Mouse (Mus musculus): Measurements from ENCODE around the gene Bst2.
A peak's percentile ranks its signal among the peaks of the same experiment; 100 is the strongest.

Gene Bst2

DNA sequence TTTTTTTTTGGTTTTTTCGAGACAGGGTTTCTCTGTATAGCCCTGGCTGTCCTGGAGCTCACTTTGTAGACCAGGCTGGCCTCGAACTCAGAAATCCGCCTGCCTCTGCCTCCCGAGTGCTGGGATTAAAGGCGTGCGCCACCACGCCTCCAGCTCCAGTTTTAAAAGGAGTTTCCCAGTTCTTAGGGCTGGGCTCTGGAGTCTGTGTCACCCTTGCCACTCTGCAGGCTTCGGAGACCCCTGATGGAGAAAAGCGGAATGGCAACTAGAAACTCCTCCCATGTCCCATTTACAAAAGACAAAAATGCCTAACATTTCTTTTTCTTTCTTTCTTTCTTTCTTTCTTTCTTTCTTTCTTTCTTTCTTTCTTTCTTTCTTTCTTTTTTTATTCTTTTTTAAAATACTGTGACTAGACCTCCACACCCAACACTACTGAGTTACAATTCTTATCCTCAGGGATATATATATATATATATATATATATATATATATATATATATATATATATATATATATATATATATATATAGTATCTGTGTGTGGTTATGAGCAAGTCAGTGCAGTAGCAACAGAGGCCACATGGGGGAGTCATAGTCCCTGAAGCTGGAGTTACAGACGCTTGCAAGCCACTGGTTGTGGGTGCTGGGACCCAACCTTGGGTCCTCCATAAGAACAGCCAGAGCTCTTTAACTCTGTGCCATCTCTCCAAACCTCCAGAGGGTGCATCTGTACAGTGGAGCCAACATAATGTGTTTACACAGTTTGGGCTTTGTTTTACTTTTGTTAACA, 18.0 kb downstream of the Bst2 start:
- peak; percentile 67 for DNase-seq (ENCODE audit: low spot score)

DNA sequence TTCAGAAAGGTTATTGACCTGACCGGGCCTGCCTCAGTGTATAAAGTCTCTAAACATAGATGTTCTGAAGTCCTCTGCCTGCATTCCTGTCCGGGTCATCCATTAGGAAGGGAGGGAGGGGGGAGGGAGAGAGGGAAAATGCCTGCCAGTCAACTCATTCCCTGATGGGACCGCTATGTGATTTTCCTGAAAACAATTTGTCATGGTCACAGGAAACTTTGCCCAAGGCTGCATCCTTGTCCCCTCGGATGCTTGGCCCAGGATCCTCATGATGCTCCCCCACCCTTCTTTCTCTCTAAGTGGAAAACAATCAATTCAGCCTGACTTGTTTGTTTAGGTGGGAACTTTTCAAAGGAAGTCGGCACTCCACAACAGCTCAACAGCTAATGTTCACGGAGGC, 20.5 kb downstream of the Bst2 start:
- DNase-seq (ENCODE audit: low spot score): no peak

DNA sequence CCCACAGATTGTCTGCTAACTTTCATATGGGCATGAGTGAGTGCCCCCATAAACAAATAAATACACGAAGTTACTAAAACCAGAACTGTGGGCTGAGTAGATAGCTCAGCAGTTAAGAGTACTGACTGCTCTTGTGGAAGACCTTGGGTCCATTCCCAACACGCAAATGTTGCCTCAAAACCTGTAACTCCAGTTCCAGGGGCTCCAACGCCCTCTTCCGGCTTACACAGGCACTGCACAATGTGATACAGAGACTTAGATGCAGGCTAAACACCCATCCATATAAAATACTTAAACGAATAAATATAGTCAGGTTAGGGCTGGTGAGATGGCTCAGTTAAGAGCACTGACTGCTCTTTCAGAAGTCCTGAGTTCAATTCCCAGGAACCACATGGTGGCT, 22.2 kb downstream of the Bst2 start:
- DNase-seq (ENCODE audit: low spot score): no peak

DNA sequence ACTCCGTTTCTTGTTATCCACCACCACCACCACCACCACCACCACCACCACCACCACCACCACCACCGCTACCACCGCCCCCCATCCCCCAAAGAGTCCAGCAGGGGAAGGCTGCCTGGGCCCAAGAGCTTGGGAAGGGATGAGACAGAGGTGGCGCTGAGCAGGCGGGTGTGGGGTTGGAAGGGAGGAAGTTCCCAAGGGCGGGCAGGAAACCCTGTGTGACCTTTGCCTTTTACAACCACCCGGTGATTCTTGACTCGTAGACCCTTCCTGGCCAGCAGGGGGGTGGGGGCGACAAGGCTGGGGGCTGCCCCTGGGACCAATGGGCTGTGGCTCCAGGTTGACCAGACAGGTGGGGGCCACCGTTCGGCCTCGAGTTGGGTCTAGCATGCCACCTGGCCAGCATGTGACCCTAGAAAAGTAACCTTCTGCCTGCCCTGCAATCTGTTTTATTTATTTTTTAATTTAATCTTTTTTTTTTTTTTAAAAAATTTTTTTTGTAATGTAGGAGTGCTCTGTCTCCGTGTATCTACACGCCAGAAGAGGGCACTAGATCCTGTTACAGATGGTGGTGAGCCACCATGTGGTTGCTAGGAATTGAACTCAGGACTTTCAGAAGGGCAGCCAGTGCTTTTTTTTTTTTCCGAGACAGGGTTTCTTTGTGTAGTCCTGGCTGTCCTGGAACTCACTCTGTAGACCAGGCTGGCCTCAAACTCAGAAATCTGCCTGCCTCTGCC, 24.1 kb downstream of the Bst2 start:
- DNase-seq (ENCODE audit: low spot score): no peak

DNA sequence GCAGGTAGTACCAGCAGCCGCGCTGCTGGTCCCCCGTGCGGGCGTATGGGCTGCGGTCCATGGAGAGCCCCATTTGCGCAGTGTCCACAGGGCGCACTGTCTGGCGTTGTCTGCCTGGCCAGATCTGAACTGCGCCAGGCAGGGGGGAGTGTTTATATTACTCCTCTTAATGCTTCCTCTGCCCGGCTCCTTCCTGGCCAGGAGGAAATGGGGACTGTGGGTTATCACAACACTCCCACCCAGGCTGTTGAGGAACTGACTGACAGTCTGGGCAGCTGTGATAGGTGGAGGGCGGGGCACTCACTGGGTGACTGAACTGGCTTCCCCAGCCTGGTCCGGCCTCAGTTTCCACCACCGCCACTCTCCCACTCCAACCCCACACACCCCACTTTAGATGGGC, 25.6 kb downstream of the Bst2 start, which contains the start of gene Plvap:
Plvap (minus strand) TSS at position 109 of the 400 bp plus-strand sequence.
- DNase-seq (ENCODE audit: low spot score): no peak

DNA sequence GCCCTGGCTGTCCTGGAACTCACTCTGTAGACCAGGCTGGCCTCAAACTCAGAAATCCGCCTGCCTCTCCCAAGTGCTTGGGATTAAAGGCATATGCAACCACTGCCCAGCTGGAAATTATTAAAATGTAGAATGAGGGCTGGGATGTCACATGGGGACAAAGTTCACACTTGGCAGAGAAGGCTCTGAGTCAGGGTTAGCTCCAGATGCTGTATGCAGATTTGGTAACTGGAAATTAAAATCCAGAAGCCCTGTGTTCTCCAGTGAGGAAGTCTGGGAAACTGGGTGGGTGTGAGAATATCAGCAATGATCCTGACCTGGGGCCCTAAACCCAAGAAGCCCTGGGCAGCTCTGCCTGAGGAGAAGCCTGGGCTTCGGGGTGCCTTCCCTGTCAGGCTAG, 27.9 kb downstream of the Bst2 start:
- no peak for DNase-seq (ENCODE audit: low spot score)

DNA sequence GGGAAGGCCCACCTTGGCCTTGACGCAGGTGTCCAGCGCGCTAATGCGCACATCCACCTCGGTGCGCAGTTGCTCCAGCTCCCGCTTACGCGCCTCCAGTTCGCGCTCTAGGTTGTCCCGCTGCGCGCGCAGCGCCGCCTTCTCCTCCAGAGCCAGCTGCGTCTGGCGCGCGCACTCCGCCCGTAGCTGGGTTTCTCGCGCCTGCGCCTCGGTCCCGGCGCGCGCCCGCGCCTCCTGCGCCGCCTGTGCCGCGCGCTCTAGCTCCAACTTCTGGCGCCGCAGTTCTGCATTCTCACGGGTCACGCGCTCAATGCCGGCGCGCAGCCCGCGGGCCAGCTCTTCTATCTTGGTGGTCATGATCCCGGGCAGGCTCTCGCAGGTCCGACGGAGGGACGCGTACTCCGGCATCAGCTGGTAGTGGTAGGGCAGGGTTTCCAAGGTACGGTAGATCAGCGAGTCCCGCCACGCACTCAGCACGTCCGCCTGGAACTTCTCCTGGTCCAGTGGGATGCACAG, 29.6 kb downstream of the Bst2 start:
- peak; percentile 68 for DNase-seq (ENCODE audit: low spot score)

DNA sequence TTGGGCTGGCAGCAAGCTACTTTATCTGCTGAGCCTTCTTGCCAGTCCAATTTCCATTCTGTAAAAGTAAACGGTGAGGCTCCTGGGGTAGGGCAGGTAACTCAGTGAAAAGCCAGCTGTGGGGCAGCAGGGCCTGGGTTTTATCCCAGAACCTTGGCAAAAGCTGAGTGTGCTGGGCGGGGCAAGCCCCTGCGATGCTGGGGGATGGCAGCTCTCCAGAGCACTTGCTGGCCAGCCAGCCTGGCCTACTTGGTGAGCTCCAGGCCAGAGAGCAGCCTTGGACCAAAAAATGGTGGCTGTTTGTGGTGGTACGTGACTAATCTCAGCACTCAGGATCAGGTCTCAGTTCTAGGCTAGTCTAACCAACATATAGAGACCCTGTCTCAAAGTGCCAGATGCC, 31.3 kb downstream of the Bst2 start:
- DNase-seq (ENCODE audit: low spot score): no peak

DNA sequence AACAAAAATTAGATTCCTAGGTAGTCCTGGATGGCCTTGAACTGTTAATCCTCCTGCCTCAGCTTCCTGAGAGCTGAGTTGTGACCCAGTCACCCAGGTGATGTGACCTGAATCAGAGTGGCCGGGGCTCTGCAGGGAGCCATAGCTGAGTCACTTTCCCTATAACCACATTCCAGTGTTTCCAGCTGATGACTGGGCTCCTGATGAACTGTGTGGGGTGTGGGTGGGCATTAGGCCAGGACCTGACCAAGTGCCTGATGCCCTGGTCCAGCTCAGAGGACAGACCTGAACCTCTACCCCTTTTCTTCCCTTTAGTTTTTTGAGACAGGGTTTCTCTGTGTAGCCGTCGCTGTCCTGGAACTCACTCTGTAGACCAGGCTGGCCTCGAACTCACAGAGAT, 31.9 kb downstream of the Bst2 start:
- no peak for DNase-seq (ENCODE audit: low spot score)

DNA sequence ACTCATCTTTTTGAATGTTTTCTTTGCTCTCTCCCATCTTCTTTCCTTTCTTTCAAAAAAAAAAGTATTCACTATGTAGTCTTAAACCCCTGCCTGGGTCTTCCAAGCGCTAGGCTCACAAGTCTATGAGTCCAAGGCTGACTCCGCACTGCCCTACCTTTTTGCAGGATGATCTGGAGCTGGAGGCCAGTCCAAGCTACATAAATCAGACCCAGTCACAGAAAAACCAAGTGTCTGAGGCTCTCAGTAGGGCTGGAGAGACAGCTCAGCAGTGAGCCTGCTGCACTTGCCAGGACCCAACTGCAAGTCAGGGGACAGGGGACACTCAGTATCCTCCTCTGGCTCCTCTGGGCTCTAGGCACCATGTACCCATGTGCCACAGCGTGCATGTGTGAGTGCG, 32.9 kb downstream of the Bst2 start:
- DNase-seq (ENCODE audit: low spot score): no peak

DNA sequence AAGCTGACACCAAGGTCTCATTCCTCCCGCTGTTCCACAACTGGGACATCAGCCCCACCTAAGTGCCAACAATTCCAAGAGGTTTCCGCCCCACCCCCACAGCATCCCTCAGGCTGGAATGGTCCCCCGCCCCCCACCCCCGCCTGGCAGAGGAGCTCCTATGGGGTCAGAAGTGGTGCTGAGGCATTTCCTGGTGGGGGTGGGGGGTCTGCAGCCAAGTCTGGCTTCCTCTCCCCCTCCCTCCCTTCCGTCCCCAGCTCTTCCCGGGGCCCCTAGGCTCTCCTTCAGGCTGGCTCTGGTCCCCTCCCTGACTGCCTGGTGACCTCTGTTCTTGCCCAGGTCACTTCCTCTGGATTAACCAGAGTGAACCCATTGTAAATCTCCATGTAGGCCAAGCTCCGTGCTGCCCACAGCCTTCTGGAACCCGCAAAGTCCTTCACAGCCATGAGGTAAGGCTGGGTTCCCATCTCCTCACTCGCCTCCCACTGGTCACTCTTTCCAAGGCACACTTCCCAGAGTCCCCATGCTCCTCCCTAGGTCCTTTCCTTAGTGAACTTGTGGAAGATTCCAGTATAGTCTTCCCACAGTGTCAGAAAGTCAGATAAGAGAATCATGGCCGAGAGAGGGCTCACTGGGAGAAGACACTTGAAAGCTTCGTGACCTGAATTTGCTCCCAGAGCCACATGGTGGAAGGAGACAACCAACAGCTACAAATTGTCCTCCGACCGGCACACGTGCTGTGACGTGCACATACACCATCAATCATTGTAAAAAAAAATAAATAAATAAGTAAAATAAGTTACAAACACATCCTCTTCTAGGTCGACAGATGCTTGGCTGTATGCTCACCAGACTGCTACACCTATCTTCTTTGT, 38.2 kb downstream of the Bst2 start:
- no peak for DNase-seq (ENCODE audit: low spot score)

DNA sequence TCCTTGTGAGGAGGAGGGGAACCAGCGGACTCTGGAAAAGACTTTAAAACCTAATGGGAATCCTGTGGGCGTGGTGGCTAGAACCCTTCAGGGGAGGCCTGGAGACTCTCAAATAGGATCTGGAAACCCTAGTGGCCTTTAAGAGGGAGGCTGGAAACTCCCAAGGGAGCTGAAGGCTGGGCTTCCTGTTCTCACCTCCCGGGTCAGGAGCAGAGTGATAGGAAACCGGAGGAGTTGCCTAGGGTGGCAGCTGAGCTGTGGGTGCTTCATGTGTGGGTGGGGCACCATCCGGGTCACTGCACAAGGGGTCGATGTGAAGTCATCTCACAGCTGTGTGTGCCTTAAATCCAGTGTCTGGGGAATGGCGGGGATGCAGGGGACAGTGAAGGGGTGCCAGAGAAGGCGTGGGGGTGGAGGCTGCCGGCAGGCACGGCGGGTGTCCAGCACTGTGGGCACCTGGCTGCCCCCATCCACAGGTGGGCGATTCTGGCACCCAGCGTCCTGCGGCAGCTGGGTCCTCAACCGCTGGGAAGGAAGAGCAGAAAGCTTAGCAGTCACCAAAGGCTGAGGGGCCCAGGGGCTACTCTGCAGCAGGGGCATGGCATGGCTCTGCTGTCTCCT, 39.3 kb downstream of the Bst2 start:
- DNase-seq (ENCODE audit: low spot score): no peak

DNA sequence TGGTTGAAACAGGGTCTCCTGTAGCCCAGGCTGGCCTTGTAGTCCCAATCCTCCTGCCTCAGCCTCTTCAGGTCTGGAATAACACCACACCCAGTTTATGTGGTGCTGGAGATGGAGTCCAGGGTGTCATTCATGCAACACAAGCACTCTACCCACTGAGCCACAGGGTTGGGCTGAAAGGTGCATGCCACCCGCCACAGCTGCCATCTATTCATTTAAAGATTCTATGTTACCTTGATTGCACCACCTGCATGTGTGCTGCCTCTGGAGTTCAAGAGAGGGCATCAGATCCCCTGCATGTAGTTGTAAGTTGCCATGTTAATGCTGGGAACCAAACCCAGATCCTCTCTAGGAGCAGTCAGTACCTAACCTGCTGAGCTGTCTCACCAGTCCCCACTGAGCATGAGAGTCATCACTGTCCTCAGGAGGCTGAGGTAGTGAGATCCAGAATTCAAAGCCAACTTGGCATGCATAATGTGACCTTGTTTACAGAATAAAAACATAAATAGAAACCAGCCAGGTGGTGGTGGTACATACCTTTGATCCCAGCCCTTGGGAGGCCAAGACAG, 40.1 kb downstream of the Bst2 start:
- DNase-seq (ENCODE audit: low spot score): no peak

DNA sequence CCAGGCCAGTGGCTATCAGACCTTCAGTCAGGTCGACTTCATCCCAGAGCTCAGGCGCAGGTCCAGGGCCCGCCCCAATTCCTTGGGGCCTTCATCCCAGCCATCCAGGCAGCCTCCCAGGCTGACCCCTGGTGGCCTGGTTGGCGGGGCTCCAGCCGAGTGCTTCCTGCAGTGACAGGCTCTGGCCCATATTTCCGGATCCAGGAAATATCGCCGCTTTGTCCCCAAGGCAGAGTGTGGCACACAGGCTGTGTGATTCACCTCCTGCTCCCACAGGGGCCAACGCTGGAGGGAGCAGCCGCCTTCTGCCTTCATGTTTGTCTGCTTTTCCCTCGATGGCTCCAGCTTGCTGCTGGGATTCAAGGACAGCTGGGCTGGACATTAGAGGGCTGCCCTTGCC, 40.8 kb downstream of the Bst2 start:
- peak; percentile 84 for DNase-seq (ENCODE audit: low spot score)

DNA sequence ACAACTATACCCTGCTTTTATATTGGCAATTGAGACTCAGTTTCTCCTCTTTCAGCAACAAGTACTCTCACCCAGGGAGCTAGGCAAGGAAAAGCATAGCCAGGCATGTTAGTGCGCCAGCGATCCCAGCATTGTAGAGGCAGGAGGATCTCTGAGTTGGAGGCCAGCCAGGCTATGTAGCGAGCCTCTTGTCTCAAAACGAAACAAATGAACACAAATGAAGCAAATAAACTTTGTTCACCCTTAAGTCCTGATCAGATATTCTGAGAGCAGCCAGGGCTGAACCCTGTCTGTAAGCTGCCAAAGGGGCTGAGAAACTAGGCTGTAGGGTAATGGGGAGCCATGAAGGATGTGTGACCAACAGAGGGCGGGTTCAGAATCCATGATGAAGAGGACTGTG, 41.4 kb downstream of the Bst2 start:
- DNase-seq (ENCODE audit: low spot score): no peak

DNA sequence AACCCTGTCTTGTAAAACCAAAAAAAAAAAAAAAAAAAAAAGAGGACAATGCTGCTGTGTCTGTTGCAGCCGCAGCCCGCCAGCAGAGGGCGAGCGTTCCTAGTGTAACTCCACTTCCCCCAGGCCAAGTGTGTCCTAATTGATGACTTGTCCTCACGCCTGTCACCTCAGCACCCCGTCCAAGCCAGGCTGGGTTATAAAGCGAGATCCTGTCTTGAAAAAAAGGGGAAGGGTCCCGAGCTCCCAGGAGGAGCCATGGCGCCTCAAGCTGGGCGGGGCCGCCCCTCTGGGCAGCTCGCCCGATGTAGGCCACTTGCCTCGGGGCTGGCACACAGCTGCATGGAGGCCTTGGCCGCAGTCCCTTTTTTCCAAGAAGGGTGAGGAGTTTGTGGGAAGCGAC, 42.2 kb downstream of the Bst2 start:
- peak; percentile 88 for DNase-seq (ENCODE audit: low spot score)

DNA sequence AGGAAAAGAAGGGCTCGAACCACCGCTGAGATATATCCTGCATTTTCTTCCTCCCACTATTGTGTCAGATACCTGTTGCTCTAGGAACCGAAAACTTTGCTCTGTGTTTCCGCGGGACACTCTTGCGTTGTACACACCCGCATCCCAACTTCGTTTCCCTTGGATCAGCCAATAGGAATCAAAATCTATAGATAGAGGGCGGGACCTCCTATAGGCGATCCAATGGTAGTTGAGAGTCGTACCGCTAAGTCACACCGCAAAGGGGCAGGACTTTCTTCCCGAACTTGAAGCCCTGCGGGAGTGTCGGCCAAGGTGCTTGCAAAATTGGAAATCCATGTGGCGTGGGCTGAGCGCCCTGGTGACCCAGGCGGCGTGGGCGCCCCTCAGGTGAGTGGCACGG, 48.8 kb downstream of the Bst2 start:
- peak; percentile 89 for DNase-seq (ENCODE audit: low spot score)

DNA sequence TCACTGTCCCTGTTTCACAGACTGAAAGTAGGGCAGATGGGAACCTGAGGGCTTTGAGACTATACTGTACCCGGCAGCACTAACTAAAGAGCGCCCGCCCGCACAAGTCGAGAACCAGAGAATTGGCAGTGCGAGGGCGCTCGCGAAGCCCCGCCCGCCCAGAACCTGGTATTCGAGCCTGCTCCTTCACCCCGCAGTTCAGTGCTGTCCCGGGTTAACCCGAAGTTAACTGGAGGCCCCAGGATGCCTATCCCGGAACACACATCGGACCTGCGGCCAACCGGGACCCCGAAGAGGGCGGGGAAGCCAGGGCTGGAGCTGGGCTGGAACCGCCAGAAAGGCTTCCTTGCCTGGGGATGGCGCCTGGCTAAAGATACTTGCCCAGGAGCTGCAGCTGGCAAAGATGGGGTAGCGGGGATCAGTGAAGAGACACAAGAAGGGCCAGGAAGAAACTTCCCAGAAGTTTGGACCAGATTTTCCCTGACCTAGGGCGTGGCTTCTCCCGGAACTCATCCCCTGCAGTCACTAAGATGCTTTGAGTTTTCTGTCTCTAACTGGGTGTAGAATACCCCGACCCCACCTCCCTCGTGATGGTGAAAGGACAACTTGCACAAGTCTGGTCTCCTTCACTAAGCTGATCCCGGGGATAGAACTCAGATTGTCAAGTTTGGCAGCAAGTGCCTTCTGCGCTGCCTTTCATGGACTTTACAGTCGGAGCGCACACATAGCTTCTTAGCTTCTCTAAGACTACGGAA, 49.4 kb downstream of the Bst2 start, which contains the start of gene Gtpbp3:
Gtpbp3 (plus strand) TSS at position 413 of the 755 bp plus-strand sequence.
- peak; percentile 86 for DNase-seq (ENCODE audit: low spot score)

DNA sequence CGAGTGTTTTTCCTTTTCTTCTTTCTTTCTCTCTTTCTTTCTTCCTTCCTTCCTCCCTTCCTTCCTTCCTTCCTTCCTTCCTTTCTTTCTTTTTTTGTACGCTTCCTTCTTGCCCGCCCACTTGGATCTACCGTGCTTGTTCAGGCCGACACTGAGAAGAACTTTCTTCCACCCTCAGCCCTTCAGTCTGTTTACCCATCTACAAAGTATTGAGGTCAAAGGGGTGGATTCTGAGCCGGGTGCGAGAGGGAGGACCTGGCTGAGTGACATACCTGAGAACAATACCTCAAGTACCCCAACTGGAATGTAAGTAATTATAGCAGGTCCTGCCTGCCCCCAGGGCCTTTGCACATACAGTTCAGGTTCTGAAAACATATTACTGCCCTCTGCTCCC, 51.1 kb downstream of the Bst2 start:
- no peak for DNase-seq (ENCODE audit: low spot score)

Data from urinary bladder, postnatal 14 days (tissue).